21 mouse cellular contexts compared by ENCODE assay signal in the genomic region with DNA sequence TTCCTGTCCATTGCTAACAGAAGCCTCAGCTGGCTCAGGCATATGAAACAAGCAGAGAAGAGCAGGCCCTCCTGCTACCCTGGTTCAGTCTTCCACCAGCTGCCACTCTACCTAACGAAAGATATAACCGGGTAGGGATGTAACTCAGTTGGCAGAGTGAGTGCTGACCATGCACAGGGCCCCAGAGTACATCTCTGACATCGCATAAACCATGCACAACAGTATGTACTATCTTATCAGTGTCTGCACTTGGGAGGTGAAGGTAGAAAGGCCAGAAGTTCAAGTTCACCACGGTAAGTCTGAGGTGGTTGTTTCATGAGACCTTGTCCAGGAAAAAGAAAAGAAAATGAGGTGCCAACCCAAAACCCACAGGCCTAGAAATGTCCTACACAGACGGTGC. TPM values are rescaled to one million over a fixed set of nuclear protein-coding genes. Genes with fewer than 3 reads are reported as not detected.
"Had no signal": no experiment of that assay in that cellular context is flagged by ENCODE, and none has a peak within 500 bp of the region (broad histone marks: within the 10 kb centered on the region; RNA-seq: fewer than 3 reads in every experiment).

No protein-coding gene starts in this region.

- ATAC-seq: liver, postnatal 0 days; lung, postnatal 0 days; midbrain, embryonic 13.5 days; midbrain, embryonic 15.5 days had no signal

- H3K27ac ChIP-seq: lung, embryonic 15.5 days; macrophage; midbrain, embryonic 13.5 days; midbrain, embryonic 15.5 days; neural tube, embryonic 13.5 days; neural tube, embryonic 15.5 days; stomach, embryonic 15.5 days; stomach, postnatal 0 days had no signal

- H3K9ac ChIP-seq: liver, postnatal 0 days; lung, embryonic 15.5 days; midbrain, embryonic 13.5 days; midbrain, embryonic 15.5 days; neural tube, embryonic 13.5 days; neural tube, embryonic 15.5 days; stomach, embryonic 15.5 days had no signal

- H3K27me3 ChIP-seq: lung, embryonic 15.5 days; megakaryocyte, embryonic 14.5 days; midbrain, embryonic 13.5 days; midbrain, embryonic 15.5 days; neural tube, embryonic 13.5 days; neural tube, embryonic 15.5 days; stomach, embryonic 15.5 days had no signal

- H3K4me1 ChIP-seq: lung, embryonic 15.5 days; midbrain, embryonic 15.5 days; stomach, embryonic 15.5 days had no signal

- H3K9me3 ChIP-seq: lung, embryonic 15.5 days; midbrain, embryonic 13.5 days; midbrain, embryonic 15.5 days; neural tube, embryonic 13.5 days; neural tube, embryonic 15.5 days; stomach, embryonic 15.5 days had no signal

- DNase-seq: liver, postnatal 0 days; lung, adult 2 months; lung, postnatal 14 days; lung, postnatal 36 days; right cerebral cortex, postnatal 14 days; thymus, adult 2 months; thymus, postnatal 25 days; thymus, postnatal 4 days had no signal

- H3K4me2 ChIP-seq: lung, embryonic 15.5 days; midbrain, embryonic 11.5 days; midbrain, embryonic 13.5 days; midbrain, embryonic 15.5 days; neural tube, embryonic 13.5 days; neural tube, embryonic 15.5 days; stomach, embryonic 15.5 days had no signal

- H3K4me3 ChIP-seq: lung, embryonic 15.5 days; megakaryocyte, embryonic 14.5 days; midbrain, embryonic 13.5 days; midbrain, embryonic 15.5 days; myocyte; neural tube, embryonic 13.5 days; neural tube, embryonic 15.5 days; stomach, embryonic 15.5 days had no signal

- H3K36me3 ChIP-seq: midbrain, embryonic 15.5 days had no signal

RNA-seq across cellular contexts. Expression of gene 1700029H14Rik, which starts 47.7 kb away (rescaled TPM):
- polyA plus RNA-seq: liver, postnatal 0 days; lung, embryonic 15.5 days; lung, postnatal 0 days; macrophage; midbrain, embryonic 11.5 days; midbrain, embryonic 13.5 days; midbrain, embryonic 15.5 days; myocyte; neural tube, embryonic 11.5 days; neural tube, embryonic 13.5 days; neural tube, embryonic 15.5 days; stomach, embryonic 15.5 days; stomach, postnatal 0 days had no signal
